Mouse (Mus musculus) liver, postnatal 0 days (tissue): ENCODE measurements around the gene Adamtsl3.

Source experiments
- CTCF ChIP-seq: sonication (generic); IDR thresholded peaks from 2 replicates; pipeline ENCODE4 v1.5.1; 2016; ENCODE audit warnings: antibody characterized with exemption, low read depth
- EP300 ChIP-seq: IDR thresholded peaks from 2 replicates; pipeline ENCODE4 v1.6.1; 2016; ENCODE audit warnings: antibody characterized with exemption, low read depth, mild to moderate bottlenecking

DNA sequence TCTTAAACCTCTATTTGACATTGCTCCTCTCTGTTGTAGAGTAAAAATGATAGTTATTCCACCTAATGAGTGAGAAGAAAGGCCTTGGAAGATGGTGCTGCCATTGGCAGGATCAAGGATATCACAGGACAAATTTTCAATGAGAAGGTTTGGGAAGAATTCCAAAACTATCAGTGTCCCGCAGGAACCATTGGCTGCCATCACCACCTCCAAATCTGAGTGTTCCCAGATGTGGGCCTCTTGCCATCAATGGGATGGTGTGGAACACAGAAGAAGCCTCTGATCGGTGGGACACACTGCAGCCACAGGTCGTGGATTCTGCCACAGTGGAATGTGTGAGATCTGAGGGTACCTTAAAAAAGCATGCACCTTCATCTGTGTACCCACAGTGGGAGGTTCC is 147.9 kb downstream of the Adamtsl3 start:
- no peak for TF ChIP-seq EP300
- TF ChIP-seq CTCF, result no peak
